In genomic region chr1:127430290-127430689, GRCm38 (mm10) we compare ENCODE assay signal across 25 mouse cellular contexts.
A peak's percentile ranks its signal among the peaks of the same experiment; 100 is the strongest.
DNase-seq lines count a peak whose midpoint lies in the region; ATAC-seq and TF ChIP-seq lines count a peak whose summit lies in the region.
"Had no signal": no experiment of that assay in that cellular context is flagged by ENCODE, and none has a peak within 500 bp of the region (broad histone marks: within the 10 kb centered on the region; RNA-seq: fewer than 3 reads in every experiment).

No protein-coding gene starts in this region.

- no peaks in the 10 kb centered on the region for H3K9me3 ChIP-seq in hindbrain, postnatal 0 days (ENCODE audit: low read length)
- H3K9me3 ChIP-seq in hindbrain, embryonic 14.5 days (ENCODE audit: control insufficient read depth, low read length) = no peaks in the 10 kb centered on the region
- H3K9me3 ChIP-seq: embryonic facial prominence, embryonic 13.5 days; forebrain, embryonic 10.5 days; hindbrain, embryonic 10.5 days; limb, embryonic 13.5 days; midbrain, embryonic 12.5 days; neural tube, embryonic 13.5 days had no signal

- ATAC-seq in hindbrain, postnatal 0 days = peak; percentile 62
- ATAC-seq in hindbrain, embryonic 14.5 days (ENCODE audit: low FRiP score) = no peak
- ATAC-seq: CD4-positive, CD25-positive, alpha-beta regulatory T cell, adult 4 months; forebrain, postnatal 0 days had no signal

- no peak for TF ChIP-seq CTCF in hindbrain, postnatal 0 days (IDR thresholded peaks at IDR 0.05; ENCODE audit: low read depth)
- no peak for TF ChIP-seq CTCF in kidney, adult 2 months (conservative IDR thresholded peaks at IDR 0.05; ENCODE audit: insufficient read depth, insufficient read length, low read depth, low read length)

- no peaks in the 10 kb centered on the region for H3K27me3 ChIP-seq in hindbrain, postnatal 0 days (ENCODE audit: insufficient read depth, low read length)
- H3K27me3 ChIP-seq in hindbrain, embryonic 14.5 days (ENCODE audit: control insufficient read depth, insufficient read depth, low read length) = no peaks in the 10 kb centered on the region
- no peaks in the 10 kb centered on the region for H3K27me3 ChIP-seq in kidney, adult 2 months (replicated peaks; ENCODE audit: control insufficient read depth, insufficient read depth, low read length)
- H3K27me3 ChIP-seq: embryonic facial prominence, embryonic 13.5 days; limb, embryonic 13.5 days; midbrain, embryonic 12.5 days; neural tube, embryonic 13.5 days had no signal

- TF ChIP-seq POLR2A in kidney, adult 2 months (IDR thresholded peaks at IDR 0.05; ENCODE audit: low read depth, low read length) = no peak

- no peak overlapping the region for H3K9ac ChIP-seq in hindbrain, postnatal 0 days (replicated peaks; ENCODE audit: low read length)
- no peak overlapping the region for H3K9ac ChIP-seq in hindbrain, embryonic 14.5 days
- H3K9ac ChIP-seq: embryonic facial prominence, embryonic 13.5 days; forebrain, postnatal 0 days; limb, embryonic 13.5 days; midbrain, embryonic 12.5 days; neural tube, embryonic 13.5 days had no signal

- no peak overlapping the region for H3K27ac ChIP-seq in hindbrain, postnatal 0 days
- H3K27ac ChIP-seq in hindbrain, embryonic 14.5 days = no peak overlapping the region
- H3K27ac ChIP-seq in kidney, adult 2 months (ENCODE audit: insufficient read depth, low read depth, low read length) = no peak overlapping the region
- H3K27ac ChIP-seq: embryonic facial prominence, embryonic 13.5 days; forebrain, embryonic 10.5 days; hindbrain, embryonic 10.5 days; limb, embryonic 13.5 days; midbrain, embryonic 12.5 days; neural tube, embryonic 13.5 days had no signal

- H3K36me3 ChIP-seq in hindbrain, postnatal 0 days (ENCODE audit: insufficient read depth, low read length) = no peaks in the 10 kb centered on the region
- no peaks in the 10 kb centered on the region for H3K36me3 ChIP-seq in hindbrain, embryonic 14.5 days (replicated peaks; ENCODE audit: control insufficient read depth, insufficient read depth)
- H3K36me3 ChIP-seq in kidney, adult 2 months (ENCODE audit: control insufficient read depth, insufficient read depth, low read length) = no peaks in the 10 kb centered on the region
- H3K36me3 ChIP-seq: embryonic facial prominence, embryonic 13.5 days; forebrain, embryonic 10.5 days; hindbrain, embryonic 10.5 days; limb, embryonic 13.5 days; midbrain, embryonic 12.5 days; neural tube, embryonic 13.5 days had no signal

- 68% methylated on average over 7 of the region's 7 CpGs for WGBS in hindbrain, postnatal 0 days
- WGBS in hindbrain, embryonic 14.5 days = 81% methylated on average over 7 of the region's 7 CpGs
- WGBS in kidney, adult 2 months = 95% methylated on average over 7 of the region's 7 CpGs

- H3K4me1 ChIP-seq in hindbrain, postnatal 0 days (ENCODE audit: insufficient read depth, low read length) = no peaks in the 10 kb centered on the region
- peaks cover 9% of the 10 kb centered on the region for H3K4me1 ChIP-seq in hindbrain, embryonic 14.5 days (replicated peaks; ENCODE audit: control insufficient read depth, insufficient read depth, low read length)
- H3K4me1 ChIP-seq in kidney, adult 2 months (ENCODE audit: control insufficient read depth, insufficient read depth, low read length) = no peaks in the 10 kb centered on the region

- H3K4me2 ChIP-seq in hindbrain, postnatal 0 days (ENCODE audit: low read depth, low read length) = no peak overlapping the region
- H3K4me2 ChIP-seq in hindbrain, embryonic 14.5 days (replicated peaks) = no peak overlapping the region
- H3K4me2 ChIP-seq: embryonic facial prominence, embryonic 13.5 days; limb, embryonic 13.5 days; liver, embryonic 11.5 days; midbrain, embryonic 12.5 days; neural tube, embryonic 13.5 days had no signal

- peak; percentile 68 to 79 for DNase-seq in cerebellum, postnatal 10 days
- no peak for DNase-seq in cerebellum, adult 11 months
- peak; percentile 40 for DNase-seq in hindbrain, postnatal 0 days (ENCODE audit: low spot score)
- no peak for DNase-seq in hindbrain, embryonic 14.5 days (ENCODE audit: low spot score)
- DNase-seq in retina, postnatal 1 day = peak; percentile 58
- no peak for DNase-seq in retina, embryonic 14.5 days (ENCODE audit: low spot score)
- DNase-seq in kidney, adult 2 months = no peak
- DNase-seq: adrenal gland, postnatal 14 days; forebrain, postnatal 0 days; gastrocnemius, postnatal 14 days; heart, postnatal 14 days; kidney, adult 18-20 months; kidney, postnatal 36 days; layer of hippocampus, postnatal 36 days; lung, postnatal 36 days; right cerebral cortex, postnatal 14 days; thymus, postnatal 4 days had no signal

- H3K4me3 ChIP-seq in hindbrain, postnatal 0 days (ENCODE audit: low read length) = no peak overlapping the region
- no peak overlapping the region for H3K4me3 ChIP-seq in hindbrain, embryonic 14.5 days (replicated peaks; ENCODE audit: low read length)
- no peak overlapping the region for H3K4me3 ChIP-seq in kidney, adult 2 months (ENCODE audit: insufficient read depth, low read depth, low read length)
- H3K4me3 ChIP-seq: embryonic facial prominence, embryonic 13.5 days; forebrain, embryonic 10.5 days; hindbrain, embryonic 10.5 days; limb, embryonic 13.5 days; midbrain, embryonic 12.5 days; neural tube, embryonic 13.5 days had no signal

Comparison
In these comparisons a context has a peak if more than half of its experiments do, and no peak if none do; other contexts are left out.
1. DNase-seq: peak in cerebellum, postnatal 10 days (2 of 2), hindbrain, postnatal 0 days (single experiment) and retina, postnatal 1 day (single experiment); none in cerebellum, adult 11 months (single experiment), hindbrain, embryonic 14.5 days (single experiment), retina, embryonic 14.5 days (single experiment) and kidney, adult 2 months (single experiment).